Mouse (Mus musculus): Measurements from ENCODE around the gene Tpbgl. TPM values are rescaled to one million over a fixed set of nuclear protein-coding genes. Genes with fewer than 3 reads are reported as not detected.

The Tpbgl gene
- 1 to 10 TPM; 2.9 to 3.3 TPM for total RNA-seq (2021)
- long read RNA-seq, transcript Tpbgl-201 (1 exons, 3,022 nt): major isoform, 5 of 5 reads
- long read RNA-seq, partial matches to known transcripts: 0 of 5 reads
- long read RNA-seq, other reads (novel, unspliced or antisense): 0 of 5 reads

DNA sequence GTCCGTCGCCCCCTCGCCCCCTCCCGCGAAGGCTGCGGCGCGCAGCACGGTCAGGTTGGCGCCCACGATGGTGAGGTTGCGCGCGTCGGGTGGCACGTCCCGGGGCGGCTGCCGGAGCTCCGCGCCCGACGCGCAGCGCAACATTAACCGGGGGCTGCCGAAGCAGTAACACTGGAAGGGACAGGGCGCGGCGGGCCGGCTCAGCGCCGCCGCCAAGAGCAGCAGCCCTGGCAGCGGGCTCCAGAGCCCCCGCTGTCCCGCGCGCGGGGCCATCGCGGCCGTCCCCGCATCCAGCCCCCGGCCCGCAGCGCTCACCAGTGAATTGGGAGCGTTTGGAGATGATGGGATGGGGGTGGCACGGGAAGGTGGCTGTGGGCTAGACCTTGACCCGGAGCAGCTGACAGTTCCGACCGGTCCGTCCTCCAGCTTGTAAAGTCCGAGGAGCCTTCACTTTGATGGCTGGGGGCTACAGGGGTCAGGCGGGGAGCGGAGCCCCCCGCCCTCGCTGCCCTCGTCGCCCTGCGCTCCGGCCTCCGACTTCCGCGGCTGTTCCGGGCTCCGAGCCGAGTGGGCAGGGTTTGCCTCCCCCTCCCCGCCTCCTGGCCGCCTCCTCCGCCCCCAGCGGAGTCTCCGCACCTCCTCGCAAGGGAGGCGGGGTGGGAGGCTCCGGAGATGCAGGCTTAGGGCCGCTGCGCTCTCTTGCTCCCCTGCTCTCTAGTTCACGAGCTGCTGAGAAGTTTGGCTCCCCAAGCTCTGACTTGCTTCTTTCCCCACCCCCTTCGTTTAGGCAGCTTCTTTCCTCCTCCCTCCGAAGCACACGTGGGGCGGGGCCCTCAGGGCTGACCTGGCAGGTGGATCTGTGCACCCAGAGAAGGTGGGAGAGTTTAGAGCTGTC lies at the start of gene Tpbgl:
Tpbgl (minus strand) TSS at position 728 of the 895 bp plus-strand sequence.
- DNase-seq (ENCODE audit: low spot score in 2 of 2): peak; percentile 35 to 56

DNA sequence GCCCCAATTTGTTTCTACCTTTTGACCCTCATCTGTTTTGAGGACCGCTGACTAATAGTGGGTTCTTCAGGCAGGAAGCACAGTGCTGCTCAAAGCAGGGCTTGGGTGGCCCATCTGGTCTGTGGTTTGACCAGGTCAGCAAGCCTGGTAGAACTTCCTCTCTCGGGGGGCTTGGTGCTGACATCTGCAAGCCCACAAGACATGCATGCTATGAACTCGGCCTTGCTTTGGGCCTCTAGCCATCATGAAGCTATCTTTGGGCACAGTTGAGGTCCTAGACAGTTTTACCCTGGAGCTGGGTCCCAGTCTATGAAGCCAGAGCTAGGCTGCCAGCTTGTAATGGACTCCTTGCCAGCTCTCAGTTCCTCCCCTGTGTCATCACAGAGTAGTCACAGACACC lies 48.0 kb upstream of the Tpbgl start:
- DNase-seq (ENCODE audit: low spot score in 2 of 2): no peak

DNA sequence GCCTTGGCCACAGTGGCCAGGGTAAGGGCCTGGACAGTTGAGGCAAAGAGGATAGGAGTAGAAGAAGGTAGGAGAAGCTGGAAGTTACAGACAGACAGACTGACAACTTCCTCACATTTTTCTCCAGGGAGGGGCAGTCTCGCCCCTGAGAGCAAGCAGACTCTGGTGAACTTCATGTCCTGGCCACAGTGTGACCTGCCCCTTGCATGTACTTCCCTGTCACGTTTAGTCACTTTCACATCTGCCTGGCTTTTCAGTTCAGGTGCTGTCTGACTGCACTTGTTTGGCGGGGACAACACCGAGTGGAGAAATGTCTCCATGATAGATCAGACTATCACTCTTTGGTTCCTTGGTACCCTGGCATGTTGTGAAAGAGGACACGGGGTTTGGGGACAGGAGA lies 47.3 kb upstream of the Tpbgl start:
- no peak for DNase-seq (ENCODE audit: low spot score in 2 of 2)

DNA sequence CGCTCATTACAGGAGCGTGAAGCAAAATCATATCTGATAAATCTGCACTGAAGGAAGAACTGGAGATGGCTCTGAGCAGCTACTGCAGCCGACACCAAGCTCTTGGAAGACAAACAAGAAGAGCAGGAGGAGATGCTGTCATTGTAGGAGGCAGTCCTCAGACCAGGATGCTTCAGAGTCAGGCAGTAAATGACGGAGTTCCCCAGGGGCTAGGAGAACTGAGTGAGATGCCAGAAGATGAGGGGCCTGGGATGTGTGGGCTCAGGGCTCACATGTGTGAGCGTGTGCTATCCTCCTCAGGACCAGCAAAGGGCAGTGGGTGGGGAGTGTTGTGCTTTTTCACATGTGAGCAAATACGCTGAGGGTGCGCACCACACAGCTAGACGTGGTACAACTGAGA lies 46.3 kb upstream of the Tpbgl start:
- DNase-seq (ENCODE audit: low spot score in 2 of 2): no peak

DNA sequence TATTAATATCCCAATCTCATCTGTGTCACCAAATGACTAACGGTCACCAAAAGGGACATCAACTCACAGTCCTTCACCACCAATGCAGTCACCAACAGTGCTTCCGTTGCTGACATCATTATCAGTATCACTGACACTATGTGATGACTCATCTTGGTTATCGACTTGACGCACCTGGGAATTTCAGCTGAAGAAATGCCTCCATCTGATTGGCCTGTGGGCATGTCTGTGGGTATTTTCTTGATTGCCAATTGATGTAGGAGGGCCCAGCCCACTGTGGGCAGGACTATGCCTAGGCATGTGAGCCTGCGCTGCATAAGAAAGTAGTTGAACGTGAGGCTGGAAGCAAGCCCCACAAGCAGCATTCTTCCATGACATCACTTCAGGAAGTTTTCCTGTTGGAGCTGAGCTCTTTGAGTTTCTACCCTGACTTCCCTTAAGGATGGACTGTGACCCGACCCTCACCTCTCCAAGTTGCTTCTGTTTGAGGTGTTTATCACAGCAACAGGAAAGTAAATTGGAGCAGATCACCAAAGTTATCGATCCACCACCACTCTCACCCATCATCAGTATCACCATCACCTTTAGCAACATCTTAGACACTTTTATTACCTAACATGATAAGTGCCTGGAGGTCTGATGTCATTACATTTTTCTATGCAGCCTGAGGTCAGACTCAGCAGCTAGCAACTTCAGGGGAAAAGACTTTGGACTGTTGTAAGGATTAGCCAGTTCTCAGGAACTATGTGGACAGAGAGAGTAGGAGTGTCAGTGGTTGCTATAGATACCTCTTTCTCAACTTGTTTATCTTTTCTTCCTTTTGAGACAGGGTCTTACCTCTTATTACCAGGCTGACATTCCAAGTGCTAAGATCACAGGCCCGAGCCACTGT lies 44.9 kb upstream of the Tpbgl start:
- no peak for DNase-seq (ENCODE audit: low spot score in 2 of 2)

DNA sequence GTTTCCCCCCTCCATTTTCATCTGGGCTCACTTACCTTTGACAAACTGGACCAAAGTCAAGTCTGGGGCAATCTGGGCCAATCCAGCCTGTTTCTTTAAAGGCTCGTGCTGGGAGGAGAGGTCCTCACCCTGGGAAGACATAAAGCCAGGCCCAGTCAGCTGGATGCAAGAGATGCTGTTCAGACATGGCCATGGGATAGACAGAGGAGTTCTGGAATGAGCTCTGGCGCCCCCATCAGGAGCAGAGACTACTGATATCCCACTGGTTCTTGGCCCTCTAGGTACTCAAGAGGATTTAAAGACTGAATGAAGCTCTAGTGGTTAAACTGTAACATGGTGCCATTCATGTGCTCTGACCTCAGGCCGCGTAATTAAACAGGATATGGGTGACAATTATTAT lies 44.0 kb upstream of the Tpbgl start:
- DNase-seq (ENCODE audit: low spot score in 2 of 2): no peak

DNA sequence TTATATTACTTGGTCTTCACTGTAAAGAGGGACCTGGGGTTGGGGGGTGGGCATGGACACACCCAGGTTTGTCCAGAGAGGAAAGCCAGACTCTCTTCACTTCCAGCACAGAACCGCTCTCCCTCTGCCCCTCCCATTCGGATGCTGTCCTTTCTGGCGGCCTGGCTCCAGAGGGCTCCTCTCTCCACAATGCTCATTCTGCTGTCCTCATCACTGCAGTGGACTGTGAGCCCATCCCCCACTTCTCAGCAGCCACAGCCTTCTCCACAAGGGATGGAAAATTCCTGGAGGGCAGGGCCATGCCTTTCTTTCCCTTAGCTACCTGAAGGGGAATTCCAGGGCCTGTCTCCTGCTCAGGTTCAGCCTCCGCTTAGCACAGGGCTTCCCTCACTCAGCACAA lies 41.9 kb upstream of the Tpbgl start:
- peak in 1 of 2 experiments; percentile 45 for DNase-seq (ENCODE audit: low spot score in 2 of 2)

DNA sequence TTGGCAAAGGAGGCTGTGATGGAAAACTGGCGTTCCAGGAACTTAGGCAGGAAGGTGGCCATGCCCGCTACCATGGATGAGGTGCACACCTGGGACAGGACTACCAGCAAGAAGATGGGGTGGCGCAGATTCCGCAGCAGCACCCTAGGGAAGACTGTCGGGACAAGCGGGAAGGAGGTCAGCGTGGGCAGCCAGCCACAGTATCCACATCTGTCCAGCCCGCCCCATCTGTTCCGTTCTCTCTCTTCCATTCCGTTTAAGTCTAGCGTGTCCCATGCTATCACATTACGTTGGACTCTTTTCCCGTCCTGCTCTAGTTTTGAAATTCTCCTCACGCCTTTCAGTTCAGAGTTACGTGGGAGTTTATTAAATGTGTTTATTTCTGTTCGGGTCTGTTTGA lies 40.2 kb upstream of the Tpbgl start:
- no peak for DNase-seq (ENCODE audit: low spot score in 2 of 2)

DNA sequence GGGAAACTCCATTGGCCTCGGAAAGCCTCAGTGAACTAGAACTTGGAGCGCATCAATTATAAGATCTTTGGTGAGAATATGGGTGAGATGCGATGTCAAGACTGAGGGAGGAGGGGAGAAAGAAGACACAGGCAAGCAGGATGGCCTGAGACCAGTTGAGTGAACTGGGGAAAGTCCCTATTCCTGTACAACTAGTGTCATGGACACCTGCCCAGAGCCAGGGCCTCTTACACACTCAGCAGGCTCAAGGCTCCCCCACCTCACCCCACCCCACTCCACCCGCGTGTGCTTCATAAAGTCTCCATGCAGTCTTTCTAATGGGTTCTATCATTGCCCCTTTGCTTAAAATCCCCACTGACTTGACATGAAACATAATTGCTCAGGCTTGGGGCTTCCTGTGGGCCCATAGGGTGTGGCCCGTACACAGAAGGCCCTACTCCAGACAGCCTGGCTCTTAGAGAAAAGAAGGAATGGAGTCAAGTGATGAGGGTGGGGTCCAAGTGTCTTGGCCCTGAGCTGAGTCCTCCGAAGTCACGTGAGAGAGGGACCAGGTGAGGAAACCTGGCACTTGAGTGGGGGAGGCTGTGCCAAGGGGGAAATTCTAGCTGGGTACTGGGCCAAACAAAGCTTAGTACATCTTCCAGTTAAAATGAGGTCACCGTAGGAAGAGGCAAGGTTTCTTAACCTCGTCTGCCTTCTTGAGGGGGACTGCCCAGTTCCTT lies 39.0 kb upstream of the Tpbgl start:
- no peak for DNase-seq (ENCODE audit: low spot score in 2 of 2)

DNA sequence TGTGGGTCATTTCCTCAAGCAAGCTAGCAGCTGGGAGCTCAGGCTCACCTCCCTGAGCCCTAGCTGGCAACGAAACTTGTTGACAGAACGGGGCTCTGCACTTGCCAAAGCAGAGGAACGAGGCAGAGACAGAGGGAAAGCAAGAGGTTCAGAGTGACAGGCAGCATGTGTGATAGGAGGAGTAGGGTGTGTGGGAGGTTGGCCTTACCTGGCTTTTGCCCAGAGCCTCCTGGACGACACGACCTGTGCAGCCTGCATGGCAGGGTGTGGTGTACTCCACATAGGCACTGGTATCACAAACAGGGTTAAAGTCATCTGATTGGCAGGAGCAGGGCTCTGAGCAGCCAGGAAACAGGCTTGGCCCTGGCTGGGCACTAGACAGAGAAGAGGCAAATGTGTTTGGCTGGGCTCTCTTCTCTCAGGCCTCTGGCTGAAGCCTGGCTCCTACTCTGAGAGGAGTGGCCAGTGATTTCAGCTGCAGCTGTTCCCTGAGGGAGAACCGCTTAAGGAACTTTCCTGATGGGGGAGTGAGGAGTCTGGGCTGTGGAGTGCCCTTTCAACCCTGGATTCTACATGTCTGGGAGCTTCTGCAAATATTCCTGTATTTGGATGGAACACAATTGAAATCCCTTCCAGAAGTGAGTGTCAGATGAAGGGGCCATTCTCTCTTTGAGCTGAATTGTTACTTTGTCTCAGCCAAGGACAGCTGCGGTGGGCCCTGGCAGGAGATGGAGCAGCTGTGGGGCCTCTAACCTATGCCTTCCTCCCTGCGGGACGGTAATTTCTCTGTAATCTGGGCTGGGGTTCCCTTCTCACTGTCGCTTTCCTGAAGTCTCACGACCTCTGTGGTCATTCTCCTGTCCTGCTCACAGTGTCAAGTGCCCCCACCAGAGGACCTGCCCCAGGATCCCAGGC lies 37.9 kb upstream of the Tpbgl start:
- peak; percentile 63 for DNase-seq (ENCODE audit: low spot score in 2 of 2)

DNA sequence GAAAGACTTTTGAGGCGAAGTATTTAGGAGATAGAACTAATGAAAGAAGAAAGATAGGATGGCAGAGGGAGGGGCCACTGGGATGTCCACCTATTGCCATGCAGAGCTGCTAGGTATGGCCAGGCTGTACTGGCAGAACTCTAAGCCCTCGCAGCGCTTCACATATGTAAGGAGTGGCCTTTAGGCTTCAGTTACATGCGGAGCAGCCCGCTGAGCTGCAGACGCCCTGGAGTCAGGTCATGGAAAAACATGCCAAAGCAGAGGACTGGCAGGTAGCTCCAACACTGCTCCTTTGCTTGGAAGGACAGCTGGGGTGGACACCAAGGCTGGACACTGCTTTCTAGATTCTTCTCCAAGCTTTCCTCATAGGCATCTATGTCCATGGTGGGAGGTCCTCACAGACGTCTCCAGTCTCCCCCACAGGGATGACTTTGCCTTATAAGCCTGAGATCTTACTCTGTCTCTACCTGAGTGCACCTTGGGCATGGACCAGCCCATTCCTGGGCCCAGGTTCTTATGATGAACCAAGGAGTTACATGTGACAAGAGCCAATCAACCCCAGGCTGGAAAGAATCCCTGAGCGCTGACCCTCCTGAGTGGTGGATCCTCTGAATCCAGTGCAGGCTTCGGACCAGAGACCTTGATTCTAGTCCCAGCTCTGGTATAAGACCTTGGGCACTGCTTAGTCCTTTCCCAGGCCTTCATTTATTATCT lies 36.8 kb upstream of the Tpbgl start:
- no peak for DNase-seq (ENCODE audit: low spot score in 2 of 2)

DNA sequence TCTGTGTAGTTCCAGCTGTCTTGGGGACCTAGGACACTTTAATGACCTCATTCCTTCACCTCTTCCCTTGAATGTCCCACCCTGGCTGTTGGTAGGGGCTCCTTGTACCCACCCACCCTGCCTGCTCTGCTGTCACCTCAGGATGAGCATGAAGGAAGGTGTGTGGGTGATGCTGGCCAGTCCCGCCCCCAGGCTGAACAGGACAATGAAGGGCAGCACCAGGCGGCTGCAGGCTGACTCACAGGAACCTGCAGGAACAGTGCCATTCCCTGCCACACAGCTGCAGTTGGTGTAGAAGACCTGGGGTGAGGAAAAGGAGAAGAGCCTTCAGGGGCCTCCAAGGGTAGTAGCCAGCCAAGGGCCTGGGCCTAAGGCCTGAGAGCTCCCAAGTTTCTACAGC lies 35.4 kb upstream of the Tpbgl start:
- no peak for DNase-seq (ENCODE audit: low spot score in 2 of 2)

DNA sequence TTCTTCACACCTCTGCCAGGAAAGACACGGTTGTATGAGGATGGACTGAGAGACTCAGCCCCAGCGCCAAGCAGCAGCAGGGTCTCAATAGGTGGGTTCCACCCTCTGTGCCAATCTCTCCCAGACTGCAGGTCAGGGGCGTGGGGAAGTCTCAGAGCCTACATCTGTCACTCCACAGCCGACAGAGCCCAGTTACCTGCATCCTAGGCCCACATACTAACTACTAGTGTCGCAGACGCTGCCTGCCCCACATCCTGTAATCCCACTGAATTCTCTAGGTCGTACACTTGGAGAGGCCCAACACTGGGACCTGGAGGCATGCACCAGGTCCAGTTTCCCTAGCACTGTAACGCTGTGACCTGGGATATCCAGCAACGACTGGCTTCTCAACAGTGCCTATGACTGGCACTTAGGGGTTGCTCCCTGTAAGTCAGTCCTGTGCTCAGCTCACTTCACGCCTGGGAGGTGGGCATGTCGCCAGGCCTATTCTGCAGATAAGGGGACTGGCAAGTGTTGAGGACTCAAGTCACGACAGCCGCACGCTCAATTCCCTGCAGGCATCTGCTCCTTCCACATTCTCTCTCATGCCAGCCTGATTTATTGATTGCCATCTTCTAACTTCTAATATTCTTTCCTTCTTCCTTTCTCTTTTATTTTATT lies 34.8 kb upstream of the Tpbgl start:
- peak in 1 of 2 experiments; percentile 39 for DNase-seq (ENCODE audit: low spot score in 2 of 2)

DNA sequence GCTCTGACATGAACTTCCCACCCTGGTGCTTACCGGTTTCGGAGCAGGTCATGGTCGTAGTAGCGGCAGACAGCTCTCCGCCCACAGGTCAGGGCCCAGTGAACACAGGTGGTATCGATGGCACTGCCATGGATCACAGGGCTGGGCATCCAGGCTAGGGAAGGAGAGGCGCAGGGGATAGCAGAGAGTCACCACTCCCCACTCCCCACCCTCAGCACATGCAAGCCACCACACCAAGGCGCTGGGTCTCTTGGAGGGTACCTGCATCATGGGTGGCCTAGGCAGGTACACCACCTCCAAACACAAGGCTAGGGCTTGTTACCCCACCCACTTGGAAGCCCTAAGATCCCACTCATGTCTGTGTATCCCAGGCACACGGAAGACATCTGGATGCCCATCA lies 34.2 kb upstream of the Tpbgl start:
- DNase-seq (ENCODE audit: low spot score in 2 of 2): no peak

DNA sequence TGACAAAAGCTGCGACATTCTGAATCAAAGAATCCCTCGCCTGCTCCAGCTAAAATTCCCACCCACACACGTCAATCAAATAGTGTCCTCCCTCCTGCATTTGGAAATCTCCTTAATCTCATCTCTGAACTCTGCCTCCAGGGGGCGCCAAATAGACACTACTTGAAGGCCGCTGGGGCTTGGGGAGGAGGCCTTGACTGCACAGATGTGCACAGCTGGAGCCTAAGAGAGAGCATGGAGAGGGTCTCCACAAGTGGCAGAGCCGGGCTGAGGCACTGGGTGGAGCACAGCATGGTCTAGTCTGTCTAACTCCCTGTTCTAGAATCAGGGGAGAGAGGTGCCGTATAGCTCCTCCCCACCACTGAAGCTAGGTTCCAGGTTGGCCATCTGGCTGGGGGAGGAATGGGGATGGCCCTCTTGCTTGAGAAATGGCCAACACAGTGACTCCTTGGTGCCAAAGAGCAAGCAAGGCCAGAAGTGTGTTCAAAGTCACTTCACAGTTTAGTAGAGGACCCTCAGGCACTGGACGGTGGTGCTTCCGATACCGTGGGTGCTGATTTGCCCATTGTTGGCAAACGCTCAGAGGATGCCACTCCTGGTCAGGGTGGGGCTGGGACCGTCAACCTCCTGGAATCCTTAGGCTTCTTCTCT lies 32.6 kb upstream of the Tpbgl start:
- DNase-seq (ENCODE audit: low spot score in 2 of 2): peak; percentile 86 to 87

DNA sequence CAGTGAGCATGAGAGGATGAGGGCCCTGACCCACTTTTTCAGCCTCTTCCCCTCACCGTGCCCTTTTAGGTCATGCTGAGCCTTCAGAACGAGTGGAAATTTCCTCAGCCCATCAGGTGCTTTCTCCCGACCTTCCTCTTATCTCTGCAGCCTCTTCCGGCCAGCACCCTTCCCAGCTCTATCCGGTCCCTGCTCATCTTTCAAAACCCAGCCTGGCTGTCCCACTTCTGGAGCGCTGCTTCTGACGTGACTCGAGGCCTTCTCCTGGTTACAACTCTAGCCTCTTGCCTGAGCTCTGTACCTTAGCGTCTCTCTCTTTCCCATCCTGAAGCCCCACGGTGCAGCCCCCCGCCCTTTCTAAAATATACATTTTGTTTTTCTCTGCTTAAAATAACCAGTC lies 27.3 kb upstream of the Tpbgl start:
- DNase-seq (ENCODE audit: low spot score in 2 of 2): no peak

DNA sequence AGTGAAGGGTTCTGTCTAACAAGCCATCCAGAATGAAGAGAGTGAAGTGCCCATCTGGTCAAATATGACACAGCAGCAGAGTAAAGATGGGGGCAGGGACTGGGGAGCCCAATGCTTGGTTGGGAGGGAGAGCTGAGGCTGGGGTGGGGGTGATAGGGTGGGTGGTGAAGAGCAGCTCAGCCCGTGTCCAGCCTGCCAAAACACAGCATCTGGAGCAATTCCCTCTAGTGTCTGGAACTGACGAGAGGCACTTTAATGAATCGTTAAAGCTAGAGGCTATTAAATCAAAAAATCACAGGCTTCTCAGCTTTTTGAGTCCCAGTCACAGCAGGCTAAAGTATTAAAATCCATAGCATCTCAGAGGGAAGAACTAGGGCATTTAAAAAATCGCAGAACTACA lies 22.7 kb upstream of the Tpbgl start:
- no peak for DNase-seq (ENCODE audit: low spot score in 2 of 2)

DNA sequence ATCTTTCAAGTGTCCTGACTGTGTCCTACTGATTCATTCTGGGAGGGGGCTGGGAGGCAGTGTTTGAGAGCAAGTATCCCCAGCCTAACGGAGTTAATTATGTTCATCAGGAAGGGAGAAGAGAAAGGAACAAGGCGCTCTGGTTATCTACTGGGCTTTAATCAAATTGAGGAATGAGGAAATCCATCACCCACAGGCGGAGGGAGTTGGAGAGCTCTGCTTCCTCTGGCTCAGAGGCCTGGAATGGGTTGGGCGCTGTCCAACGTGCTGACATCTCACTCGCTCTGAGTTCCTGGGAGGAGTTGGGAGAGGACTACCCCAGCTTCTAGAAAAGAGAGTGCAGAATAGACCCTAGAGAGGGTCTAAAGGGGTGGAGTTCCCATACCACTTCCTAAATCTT lies 21.7 kb upstream of the Tpbgl start:
- peak in 1 of 2 experiments; percentile 53 for DNase-seq (ENCODE audit: low spot score in 2 of 2)
